Mouse (Mus musculus) heart, adult 18-20 months (tissue): ENCODE data around the gene Sh3bp4. TPM values are rescaled to one million over a fixed set of nuclear protein-coding genes. Genes with fewer than 3 reads are reported as not detected.

Experiments used
- DNase-seq, 2 experiments: peaks; one replicate each; pipeline ENCODE4 v3.0.0; 2021 to 2022; ENCODE audit warnings: mixed read lengths in 1 of 2
- long read RNA-seq, 2 experiments: library from polyadenylated mRNA; stranded (forward); transcript quantifications; one replicate each; pipeline ENCODE4 v2.0.0; 2021
- total RNA-seq, 2 experiments: library from RNA; stranded (reverse); gene quantifications; 2 replicates each; pipeline ENCODE4 v1.2.3; 2021

Gene Sh3bp4
- 10 to 100 TPM; 11.2 TPM for total RNA-seq
- long read RNA-seq, experiment 1, full-length matches to known transcripts = 13 of 16 reads
- long read RNA-seq, experiment 1, partial matches to known transcripts = 3 of 16 reads
- long read RNA-seq, experiment 1, other reads (novel, unspliced or antisense) = 0 of 16 reads
- long read RNA-seq, experiment 2, full-length matches to known transcripts = 6 of 7 reads
- long read RNA-seq, experiment 2, partial matches to known transcripts = 0 of 7 reads
- long read RNA-seq, experiment 2, other reads (novel, unspliced or antisense) = 1 of 7 reads

DNA sequence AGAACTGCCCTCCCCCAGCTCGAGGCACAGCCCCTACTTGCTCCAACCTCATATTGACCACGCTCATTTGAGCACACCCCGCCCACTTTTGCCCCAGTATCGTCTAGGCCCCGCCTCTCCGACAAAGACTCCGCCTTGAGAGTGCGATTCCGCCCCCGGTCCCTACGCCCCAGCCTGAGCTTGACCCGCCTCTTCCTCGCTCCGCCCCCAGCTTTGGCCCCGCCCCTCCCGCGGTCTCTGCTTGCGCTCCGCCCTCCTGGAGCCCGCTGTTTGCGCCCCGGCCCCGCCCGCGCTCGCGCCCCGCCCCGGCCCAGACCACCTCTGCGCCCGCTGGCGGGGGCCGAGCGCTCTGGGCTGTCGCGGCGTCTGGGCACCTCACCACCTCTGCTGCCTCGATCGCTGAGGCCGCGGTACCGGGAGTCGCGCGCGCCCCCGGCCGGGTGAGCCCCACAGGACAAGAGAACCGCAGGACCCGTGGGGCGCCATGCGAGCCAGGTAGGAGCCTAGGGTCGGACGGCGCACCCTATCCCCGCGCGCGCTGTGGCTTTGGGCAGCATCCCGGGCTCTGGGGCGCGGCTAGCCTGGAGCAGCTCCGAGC lies at the start of gene Sh3bp4:
Gene Sh3bp4, plus strand, starts transcription at position 313 of the 598 bp plus-strand sequence.
- DNase-seq = peak; percentile 100

DNA sequence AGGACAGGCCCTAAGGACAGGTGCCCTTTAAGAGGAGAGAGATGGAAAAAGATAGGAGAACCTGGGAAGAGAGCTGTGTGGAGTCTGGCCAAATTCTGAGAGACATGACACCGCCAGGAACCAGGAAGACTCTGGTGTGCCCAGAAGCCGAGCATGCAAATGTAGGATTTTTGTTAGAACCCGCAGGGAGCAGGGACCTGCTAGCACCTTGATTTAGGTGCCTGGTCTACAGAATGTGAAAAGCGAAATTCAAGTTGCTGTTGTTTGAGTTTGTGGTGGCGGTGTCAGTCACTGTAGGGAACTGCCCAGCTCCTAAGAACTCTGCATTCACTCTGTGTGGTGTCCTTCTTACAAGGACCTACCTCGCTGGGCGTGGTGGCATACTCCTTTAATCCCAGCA lies 47.2 kb upstream of the Sh3bp4 start:
- DNase-seq = no peak

DNA sequence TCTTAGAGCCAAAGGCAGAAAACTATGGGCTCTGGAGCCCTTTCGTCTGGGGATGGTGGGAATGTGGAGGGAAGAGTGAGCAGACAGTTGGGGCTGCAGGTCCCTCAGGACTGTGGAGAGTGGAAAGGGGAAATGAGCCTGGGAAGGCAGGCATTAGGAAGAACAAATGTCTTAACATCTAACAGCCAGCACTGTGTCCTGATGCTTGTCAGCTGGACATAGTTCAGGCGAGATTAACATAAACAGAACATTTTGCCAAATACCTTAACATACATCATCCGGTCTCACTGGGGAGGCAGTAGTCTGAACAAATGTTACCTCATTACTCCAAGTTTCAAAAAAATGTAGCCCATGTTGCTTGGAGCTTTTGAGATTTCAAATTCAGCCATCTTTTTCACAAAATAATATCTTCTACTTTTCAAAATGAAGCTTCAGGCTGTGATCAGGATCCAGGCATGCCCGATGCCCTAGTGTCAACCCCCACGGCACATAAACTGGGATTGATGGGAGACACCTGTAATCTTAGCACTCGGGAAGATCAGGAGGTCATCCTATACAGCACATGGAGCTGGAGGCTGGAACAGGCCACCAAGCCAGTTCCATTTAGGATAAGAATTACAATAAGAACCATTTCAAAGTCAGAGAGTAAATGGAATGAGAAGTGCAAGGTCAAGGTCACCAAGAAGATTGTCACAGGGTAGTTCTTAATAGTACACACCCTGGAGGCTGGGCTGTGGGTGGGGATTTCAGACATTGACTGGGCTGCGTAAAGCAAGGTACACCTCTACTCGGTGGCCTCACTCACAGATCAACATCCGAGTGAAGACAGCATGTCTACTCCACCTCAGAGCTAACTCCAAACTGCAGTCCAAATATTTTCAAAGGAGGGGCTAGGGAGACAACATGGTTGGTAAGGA lies 45.3 kb upstream of the Sh3bp4 start:
- DNase-seq = no peak

DNA sequence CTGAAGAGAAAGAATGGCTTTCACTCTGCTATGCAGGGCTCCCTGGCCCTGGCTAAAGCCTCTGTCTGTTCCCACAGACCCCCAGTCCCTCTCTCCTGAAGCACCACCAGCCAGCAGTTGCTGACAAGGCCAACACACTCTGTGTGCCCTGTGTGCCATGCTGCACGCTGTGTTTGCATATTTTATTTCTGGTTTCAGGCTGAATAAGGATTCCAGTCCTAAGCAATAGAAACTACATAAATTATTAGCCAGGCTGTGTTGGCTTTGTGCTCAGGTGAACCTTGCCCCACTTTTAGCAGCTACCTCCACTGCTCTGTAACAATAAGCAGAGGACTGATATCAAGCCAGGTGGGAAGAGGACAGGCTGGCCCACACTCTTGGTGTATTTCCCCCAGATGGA lies 44.2 kb upstream of the Sh3bp4 start:
- DNase-seq = no peak

DNA sequence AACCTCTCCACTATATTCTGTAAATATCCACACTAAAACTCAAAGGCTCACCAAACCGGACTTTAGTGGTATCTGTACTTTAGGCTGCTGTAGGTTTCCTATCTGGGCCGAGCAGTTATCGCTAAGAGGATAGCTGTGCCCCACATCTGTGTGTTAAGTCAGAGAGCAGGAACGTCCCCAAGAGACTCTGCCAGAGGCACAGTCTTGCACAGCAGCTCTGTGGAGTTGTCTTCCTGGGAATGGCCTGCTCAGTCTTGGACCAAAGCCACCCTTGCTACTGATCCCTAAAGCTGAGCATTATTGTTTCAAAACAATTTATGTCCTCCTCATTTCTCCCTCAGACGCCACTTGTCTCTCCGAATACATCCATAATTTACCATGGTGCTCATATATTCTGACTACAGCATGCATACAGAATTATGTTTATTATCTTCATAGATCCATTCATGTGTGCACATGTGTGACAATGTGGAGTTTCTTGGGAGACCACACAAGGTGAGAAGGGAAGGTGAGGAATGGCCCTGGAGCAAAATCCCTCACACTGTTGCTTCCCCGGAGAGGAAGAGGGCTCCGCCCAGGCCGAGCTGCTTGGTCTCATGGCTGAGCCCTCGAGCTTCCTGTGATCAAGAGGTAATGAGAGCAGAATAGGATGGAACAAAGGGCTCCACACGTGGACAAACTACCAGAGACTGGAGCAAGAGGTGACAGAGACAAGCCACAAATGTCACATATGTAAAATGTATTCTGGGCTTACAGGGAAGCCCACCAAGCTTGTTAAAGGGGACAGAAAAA lies 40.9 kb upstream of the Sh3bp4 start:
- DNase-seq = peak in 1 of 2 experiments; percentile 15

DNA sequence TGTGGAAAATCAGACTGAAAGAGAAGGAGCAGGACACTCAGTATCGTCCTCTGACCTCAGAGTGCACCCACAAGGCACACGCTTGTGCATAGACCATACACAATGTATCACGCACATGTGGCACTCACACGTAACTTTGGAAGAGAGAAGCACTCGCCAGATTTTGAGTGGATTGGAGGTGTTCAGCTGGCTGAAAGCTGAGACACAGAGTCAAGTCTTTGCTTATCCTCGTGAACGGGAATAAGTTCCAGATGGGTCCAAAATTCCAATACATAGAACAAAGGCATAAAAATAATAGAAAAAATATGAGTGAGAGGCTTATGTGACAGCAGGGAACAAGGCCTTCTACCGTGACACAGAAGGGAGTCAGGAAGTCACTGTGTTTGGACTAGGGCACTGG lies 36.6 kb upstream of the Sh3bp4 start:
- no peak for DNase-seq

DNA sequence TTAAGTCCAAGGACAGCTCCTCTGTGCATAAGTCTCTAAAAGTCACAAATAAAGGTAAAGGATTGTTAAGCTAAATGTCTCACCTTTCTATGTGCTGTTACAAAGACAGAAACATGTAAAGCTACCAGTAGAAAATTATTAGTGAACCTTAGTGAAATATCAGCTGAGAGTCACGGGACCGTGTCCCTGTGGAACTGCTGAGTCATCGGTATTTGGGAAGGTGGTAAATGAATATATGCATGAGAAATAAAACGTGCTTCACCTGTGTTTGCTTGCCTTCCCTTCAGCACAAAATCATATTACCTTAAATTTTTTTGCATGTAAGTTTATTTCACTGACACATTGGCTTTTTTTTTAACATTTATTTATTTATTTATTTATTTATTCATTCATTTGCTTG lies 36.2 kb upstream of the Sh3bp4 start:
- DNase-seq = no peak

DNA sequence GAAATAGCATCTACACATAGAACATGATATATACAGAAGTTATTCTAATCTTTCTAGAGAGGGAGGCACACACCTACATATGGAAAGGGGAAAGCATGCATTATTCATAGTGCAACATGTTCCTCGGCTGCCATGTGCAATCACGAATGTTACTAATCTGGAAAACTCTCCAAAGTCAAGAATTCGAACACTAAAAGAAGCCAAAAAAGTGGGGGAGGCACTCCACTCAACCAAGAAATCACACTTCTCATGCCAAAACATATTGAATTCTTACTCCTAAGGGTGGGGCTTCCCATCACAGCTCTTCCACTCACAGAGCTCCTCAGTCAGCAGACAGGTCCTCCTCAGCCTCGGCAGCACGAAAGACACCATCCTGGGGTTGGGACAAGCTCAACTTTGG lies 35.1 kb upstream of the Sh3bp4 start:
- DNase-seq = no peak

DNA sequence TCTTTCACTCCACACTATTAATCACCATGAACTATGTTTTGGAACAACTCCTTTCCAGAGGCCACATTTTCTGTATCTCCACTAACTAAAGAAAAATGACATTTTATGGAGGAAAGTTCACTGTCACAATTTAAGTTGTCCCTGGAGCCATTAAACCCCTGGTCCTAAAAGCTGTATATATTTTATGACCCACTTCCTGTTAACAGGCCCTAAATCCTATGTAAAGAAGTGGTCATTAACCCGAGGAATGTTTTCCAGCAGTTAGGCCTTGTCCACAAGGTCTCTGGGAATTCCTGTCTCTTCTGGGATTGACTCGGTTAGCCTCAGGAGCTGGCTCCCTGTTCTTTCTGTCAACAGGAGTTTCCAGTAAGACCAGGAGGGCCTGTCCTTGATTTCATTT lies 30.4 kb upstream of the Sh3bp4 start:
- no peak for DNase-seq

DNA sequence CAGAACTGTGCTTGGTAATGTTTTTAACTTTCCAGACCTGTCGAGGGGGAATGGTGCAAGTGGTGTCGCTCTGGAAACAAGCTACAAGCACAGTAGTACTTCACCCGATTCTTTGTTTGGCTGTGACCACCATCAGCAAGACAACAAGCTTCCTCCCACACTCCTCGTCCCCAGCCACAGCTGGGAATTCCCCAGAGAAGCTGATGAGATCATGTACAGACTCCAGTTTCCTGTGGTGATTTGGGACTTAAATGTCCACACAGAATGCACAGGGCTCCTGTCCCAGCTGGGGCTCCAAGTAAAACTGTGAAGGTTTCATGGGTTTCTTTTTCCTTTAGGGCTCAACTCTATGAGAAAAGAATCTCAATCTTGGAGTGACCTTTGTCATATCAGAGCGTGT lies 28.9 kb upstream of the Sh3bp4 start:
- DNase-seq = peak; percentile 69 to 86

DNA sequence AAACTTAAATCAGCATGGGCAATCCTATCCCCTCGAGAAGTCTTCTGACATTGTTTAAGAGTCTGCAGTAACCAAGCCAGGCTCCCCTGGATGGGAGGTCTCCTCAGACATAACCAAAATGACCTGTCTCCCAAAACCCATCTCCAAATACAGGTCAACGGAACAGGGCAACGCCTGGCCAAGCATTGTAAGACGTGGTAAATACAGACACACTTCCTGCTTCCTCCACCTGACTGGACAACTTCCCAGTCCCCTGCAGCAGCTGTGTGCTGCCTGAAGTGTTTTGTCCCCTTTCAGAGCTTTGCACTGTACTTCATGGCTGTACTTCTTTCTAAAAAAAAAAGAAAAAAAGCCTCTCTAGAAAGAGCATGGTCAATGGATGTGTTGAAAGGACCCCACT lies 28.1 kb upstream of the Sh3bp4 start:
- DNase-seq = peak; percentile 41 to 50

DNA sequence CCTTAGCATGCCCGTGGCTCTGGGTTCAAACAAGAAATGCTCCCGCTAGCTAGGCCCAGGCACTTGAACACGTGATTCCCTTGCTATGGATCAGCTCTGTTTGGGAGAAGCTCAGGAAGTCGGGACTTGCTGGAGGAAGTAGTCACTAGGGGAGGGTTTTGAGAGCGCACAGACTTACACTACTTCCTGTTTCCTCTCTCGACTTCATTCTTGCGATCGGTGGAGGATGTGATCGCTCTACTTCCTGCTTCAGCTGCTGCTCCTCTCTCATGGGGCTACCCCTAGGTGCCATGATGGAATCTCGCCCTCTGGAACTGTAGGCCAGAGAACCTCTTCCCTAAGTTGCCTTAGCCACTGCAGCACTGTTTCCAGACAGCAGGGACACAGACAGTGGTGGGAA lies 27.3 kb upstream of the Sh3bp4 start:
- peak; percentile 18 to 22 for DNase-seq

DNA sequence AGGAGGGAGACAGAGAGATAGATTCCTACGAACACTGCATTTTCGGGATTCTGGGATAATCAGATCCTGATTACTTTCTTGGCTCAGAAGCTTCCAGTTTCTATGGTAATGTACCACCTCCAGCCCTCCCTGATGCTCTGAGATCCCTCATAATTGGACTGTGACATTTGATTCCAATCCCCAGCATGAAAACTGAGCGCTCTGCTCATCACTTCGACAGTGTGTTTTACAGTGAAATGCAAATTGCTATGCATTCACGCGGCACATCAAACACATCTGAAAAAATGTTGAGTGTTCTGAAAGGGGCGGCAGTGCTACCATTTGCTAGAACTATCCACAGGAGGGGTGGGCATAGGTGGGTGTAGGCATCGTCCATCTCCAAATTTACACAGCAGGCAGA lies 24.8 kb upstream of the Sh3bp4 start:
- no peak for DNase-seq

DNA sequence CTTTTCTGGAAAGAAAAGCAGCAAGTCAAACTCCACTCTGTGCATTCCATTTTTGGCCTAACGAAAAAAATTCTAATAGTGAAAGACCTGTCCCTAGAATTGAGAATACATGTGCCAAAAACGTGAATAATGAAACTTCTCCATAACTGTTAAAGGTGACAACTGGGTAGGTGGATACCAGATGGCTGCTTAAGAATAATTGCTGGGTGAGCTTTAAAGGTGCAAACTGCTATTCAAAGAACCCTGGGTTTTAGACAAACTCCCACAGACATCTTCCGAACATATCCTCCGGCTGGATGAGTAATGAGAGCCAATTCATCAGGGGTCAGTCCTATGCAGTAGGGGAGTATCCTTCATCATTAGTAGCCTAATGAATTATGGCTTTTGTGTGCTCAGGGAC lies 20.7 kb upstream of the Sh3bp4 start:
- no peak for DNase-seq

DNA sequence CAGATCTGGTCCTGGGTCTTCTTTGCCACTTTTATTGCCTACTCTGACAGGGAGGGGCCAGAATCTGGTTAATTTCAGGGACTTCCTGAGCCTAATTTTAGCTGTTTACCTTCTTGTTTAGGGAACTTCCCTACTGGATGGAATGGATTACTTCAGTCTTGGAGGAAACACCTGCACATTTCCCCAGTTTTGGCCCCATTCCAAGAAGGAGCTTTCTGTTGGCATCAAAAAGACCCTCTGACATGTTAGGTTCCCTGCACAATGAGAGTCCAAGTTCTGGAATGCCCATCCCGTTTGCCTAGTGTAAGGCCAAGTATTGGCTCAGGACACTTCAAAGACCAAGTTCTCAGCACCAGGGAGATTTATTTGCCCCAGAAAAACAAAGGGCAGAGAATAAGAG lies 14.0 kb upstream of the Sh3bp4 start:
- DNase-seq = no peak

DNA sequence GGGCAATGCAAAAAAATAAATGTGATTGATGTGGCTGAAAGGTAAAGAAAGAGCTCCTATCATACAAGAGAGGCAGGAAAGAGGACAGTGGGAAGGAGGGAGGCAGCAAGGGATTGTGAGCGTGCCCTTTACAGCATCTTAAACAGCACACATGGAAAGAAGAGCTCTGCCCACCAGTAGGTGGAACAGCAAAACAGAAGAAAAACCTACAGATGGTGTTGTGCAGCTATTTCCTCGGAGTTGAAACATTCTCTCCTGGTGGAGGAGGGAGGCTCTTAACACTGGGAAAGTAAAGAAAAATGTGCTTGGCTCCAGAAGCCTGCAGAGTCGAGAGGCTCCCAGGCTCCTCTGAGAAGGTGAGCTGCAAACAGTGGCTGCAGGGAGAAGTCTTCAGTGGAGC lies 12.8 kb upstream of the Sh3bp4 start:
- DNase-seq = no peak

DNA sequence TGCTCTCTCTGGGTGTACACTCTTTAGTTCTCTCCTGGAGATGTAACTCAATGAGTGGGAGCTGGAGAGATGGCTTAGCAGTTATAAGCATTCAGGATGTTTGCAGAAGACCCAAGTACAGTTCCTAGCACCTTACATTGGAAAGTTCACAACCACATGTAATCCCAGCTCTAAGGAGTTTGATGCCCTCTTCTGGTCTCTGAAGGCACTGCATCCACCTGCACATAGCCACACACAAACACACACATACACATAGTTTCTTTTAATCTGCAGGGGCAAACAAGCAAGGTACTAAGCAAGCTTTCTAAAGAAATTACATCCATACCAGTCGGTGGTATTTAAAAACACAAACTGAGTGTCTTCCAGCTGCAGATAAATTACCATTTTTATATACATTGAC lies 12.2 kb upstream of the Sh3bp4 start:
- no peak for DNase-seq

DNA sequence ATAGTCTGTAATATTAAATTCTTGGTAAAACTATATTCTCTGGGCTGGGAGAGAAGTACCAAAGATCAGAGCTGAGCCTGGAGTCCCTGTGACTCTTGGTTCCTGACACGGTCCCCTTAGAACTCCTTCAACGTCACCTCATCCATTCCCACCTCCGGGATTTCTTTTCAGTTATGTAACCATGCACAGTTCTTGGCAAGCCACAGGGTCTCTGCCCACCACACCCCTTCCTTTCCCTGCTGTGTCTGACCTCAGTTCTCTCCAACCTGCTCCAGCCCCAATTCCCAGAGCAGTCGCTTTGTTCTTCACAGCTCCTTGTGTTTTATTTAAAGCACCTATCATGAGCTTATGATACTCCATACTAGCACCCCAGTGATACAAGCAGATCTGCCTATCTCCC lies 7.2 kb upstream of the Sh3bp4 start:
- DNase-seq = peak in 1 of 2 experiments; percentile 74

DNA sequence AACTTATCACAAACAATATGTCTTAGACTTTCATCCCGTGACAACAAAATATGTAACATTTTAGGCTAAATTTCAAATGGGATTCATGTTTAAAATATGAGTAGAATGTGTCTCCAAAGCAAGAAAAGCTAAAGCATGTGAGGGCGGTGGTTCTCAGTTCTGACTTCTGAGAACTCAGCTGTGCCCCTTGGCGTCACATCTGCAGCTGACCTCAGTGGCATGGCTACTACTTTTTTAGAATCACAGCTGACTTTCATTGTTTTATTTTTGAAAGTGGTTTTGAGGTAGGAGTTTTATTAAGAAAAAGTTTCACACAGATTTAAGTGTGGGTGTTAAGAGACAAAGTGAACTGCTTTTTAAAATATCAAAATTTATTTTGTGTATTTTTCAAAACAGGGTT lies 6.4 kb upstream of the Sh3bp4 start:
- no peak for DNase-seq

DNA sequence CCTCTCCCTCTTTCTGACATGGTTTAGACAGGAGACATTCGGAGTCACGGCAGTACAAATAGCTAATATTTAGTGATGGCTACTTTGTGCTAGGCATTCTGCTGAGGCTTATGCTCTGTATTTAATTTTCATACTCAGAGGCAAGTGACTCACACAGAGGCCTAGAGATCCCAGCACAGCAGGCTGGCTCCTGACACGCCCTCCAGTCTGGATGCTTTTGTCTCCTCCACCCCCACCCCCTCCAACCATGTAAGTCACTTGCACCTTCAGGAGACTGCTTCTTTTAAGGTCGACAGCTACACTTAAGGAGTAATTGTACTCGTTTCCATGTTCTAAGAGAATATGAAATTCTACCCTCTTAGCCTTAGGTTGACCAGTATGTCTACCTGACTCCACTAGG lies 1.4 kb upstream of the Sh3bp4 start:
- DNase-seq = no peak

DNA sequence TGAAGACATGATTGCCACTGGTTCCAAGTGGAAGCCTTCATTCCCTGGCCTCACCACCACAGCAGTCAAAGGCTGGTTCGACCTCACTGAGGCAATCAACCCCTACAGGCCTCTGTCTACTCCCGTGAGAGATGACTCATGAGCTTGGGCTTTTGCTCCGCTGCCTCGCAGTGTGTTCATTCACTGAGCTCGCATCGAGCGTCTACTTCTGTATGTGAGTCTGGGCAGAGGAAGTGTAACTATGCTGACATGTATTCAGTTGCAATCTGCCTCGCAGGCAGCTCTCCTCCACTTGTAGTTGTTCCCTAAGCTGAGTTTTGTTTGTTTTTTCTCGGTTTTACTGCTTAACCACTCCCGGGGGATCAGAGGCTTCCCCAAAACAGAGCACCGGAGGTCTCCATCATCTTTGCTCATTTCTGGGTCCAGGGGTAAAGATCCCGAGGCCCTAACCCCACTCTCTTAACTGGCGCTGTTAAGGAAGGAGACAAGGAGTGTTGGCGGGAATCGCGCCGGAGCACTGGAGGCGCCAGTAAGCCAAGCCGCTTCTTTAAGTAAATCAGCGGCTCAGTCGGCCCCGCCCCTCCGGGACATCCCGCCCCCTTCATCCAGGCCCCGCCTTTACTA lies 624 bp upstream of the Sh3bp4 start:
- DNase-seq = peak in 1 of 2 experiments; percentile 81

DNA sequence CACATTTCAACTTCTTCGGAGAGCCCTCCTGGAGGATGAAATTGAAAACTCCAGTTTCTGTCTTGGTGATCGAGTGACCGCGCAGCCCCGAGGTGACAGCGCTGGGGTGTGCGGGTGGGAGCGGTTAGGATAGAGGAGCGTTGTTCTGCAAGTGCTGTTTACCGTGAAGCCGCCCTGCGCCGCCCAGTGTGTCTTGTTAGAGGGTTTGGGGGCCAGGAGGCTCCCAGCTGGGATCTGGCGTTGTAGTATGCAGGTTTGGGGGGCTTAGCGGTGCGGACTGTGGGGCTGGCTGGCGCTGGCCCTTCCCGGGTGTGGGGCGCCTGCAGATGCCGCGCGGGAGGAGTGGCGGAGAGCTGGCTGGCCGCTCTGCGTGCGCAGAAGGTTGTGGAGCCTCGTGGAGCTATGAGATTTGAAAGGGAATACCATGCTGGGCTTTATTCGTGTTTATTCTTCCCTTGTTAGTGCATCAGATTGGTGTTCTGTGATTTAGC lies 701 bp downstream of the Sh3bp4 start:
- DNase-seq = peak; percentile 47 to 74
